Mouse (Mus musculus): ENCODE results near the gene Nlk.
A peak's percentile ranks its signal among the peaks of the same experiment; 100 is the strongest.
"Not testable (repeated sequence)": the region's sequence is repeated elsewhere in the genome, so short reads cannot be mapped to it uniquely, and the experiment has no call there.

Gene Nlk

GRCm38 (mm10) chr11:78547718-78548460 lies 149.3 kb downstream of the Nlk start:
- no peak for DNase-seq (ENCODE audit: low spot score in 2 of 2)

- no peak for DNase-seq (ENCODE audit: low spot score in 2 of 2)
Measured at GRCm38 (mm10) chr11:78545181-78545580, 152.0 kb downstream of the Nlk start.

- no peak for DNase-seq (ENCODE audit: low spot score in 2 of 2)
Measured at GRCm38 (mm10) chr11:78544449-78545111, 152.6 kb downstream of the Nlk start.

GRCm38 (mm10) chr11:78540358-78540757 lies 156.8 kb downstream of the Nlk start:
- no peak for DNase-seq (ENCODE audit: low spot score in 2 of 2)

GRCm38 (mm10) chr11:78536690-78537084 lies 160.5 kb downstream of the Nlk start:
- DNase-seq (ENCODE audit: low spot score in 2 of 2) = no peak

GRCm38 (mm10) chr11:78536080-78536689 lies 161.0 kb downstream of the Nlk start, which contains the start of the genes Tnfaip1 and Ift20:
Gene Tnfaip1, minus strand, starts transcription at chr11:78536332.
Gene Ift20, plus strand, starts transcription at chr11:78536361.
- DNase-seq (ENCODE audit: low spot score in 2 of 2) = peak; percentile 99

- no peak for DNase-seq (ENCODE audit: low spot score in 2 of 2)
Measured at GRCm38 (mm10) chr11:78535376-78536079, 161.6 kb downstream of the Nlk start.

GRCm38 (mm10) chr11:78534516-78534915 lies 162.7 kb downstream of the Nlk start:
- no peak for DNase-seq (ENCODE audit: low spot score in 2 of 2)

- not testable (repeated sequence) for DNase-seq (ENCODE audit: low spot score in 2 of 2)
Measured at GRCm38 (mm10) chr11:78531515-78531914, 165.7 kb downstream of the Nlk start.

GRCm38 (mm10) chr11:78531046-78531445 lies 166.1 kb downstream of the Nlk start:
- no peak for DNase-seq (ENCODE audit: low spot score in 2 of 2)

GRCm38 (mm10) chr11:78530001-78530400 lies 167.2 kb downstream of the Nlk start:
- no peak for DNase-seq (ENCODE audit: low spot score in 2 of 2)

- DNase-seq (ENCODE audit: low spot score in 2 of 2) = no peak
Measured at GRCm38 (mm10) chr11:78528714-78529113, 168.5 kb downstream of the Nlk start.

GRCm38 (mm10) chr11:78524838-78525237 lies 172.3 kb downstream of the Nlk start:
- DNase-seq (ENCODE audit: low spot score in 2 of 2) = peak in 1 of 2 experiments; percentile 72

GRCm38 (mm10) chr11:78523241-78523955 lies 173.8 kb downstream of the Nlk start:
- no peak for DNase-seq (ENCODE audit: low spot score in 2 of 2)

- no peak for DNase-seq (ENCODE audit: low spot score in 2 of 2)
Measured at GRCm38 (mm10) chr11:78522481-78522997, 174.6 kb downstream of the Nlk start.

GRCm38 (mm10) chr11:78521880-78522279 lies 175.3 kb downstream of the Nlk start:
- DNase-seq (ENCODE audit: low spot score in 2 of 2) = no peak

GRCm38 (mm10) chr11:78518931-78519330 lies 178.2 kb downstream of the Nlk start:
- no peak for DNase-seq (ENCODE audit: low spot score in 2 of 2)

All from right cerebral cortex, postnatal 10 days (tissue).